Mouse (Mus musculus) lung, embryonic 16.5 days (tissue): ENCODE results near the gene Gm44965. TPM values are rescaled to one million over a fixed set of nuclear protein-coding genes. Genes with fewer than 3 reads are reported as not detected.
"Not testable (repeated sequence)": the region's sequence is repeated elsewhere in the genome, so short reads cannot be mapped to it uniquely, and the experiment has no call there.

ENCODE experiments used
- ATAC-seq: fragments of 200-750 bp; cut with Nextera tagmentation; 2 replicates; pipeline ENCODE4 v1.8.0; 2017; ENCODE audit warnings: low read depth, mild to moderate bottlenecking, moderate library complexity
- H3K27ac ChIP-seq: fragments of 300-500 bp; sonication (generic); 2 replicates; pipeline ENCODE4 v1.5.1; 2014; ENCODE audit warnings: mild to moderate bottlenecking, control low read depth, low read length
- H3K27me3 ChIP-seq: fragments of 300-500 bp; sonication (generic); 2 replicates; pipeline ENCODE4 v1.6.1; 2014; ENCODE audit warnings: low read depth, low read length, mixed read lengths; ENCODE audit not compliant: control insufficient read depth, insufficient read depth
- H3K36me3 ChIP-seq: fragments of 300-500 bp; sonication (generic); 2 replicates; pipeline ENCODE4 v1.6.1; 2014; ENCODE audit warnings: low read length; ENCODE audit not compliant: control insufficient read depth, insufficient read depth
- H3K4me1 ChIP-seq: fragments of 300-500 bp; sonication (generic); replicated peaks from 2 replicates; pipeline ENCODE4 v1.6.1; 2014; ENCODE audit warnings: low read length, mixed read lengths; ENCODE audit not compliant: control insufficient read depth, insufficient read depth
- H3K4me2 ChIP-seq: fragments of 300-500 bp; sonication (generic); 2 replicates; pipeline ENCODE4 v1.6.1; 2014; ENCODE audit warnings: low read depth, low read length, control low read depth
- H3K4me3 ChIP-seq: fragments of 300-500 bp; sonication (generic); 2 replicates; pipeline ENCODE4 v1.5.1; 2014; ENCODE audit warnings: mild to moderate bottlenecking, low read length, control low read depth
- H3K9ac ChIP-seq: fragments of 300-500 bp; sonication (generic); 2 replicates; pipeline ENCODE4 v1.6.1; 2014; ENCODE audit warnings: low read length, control low read depth
- H3K9me3 ChIP-seq: fragments of 300-500 bp; sonication (generic); 2 replicates; pipeline ENCODE4 v1.6.1; 2016; ENCODE audit warnings: low read length; ENCODE audit not compliant: control insufficient read depth
- WGBS: fragments of 180-500 bp; shearing (Covaris S2); extraction: QIAGEN DNeasy Blood & Tissue Kit; methylation state at CpG from one replicate; pipeline ENCODE4 v1.1.7; 2014; 5-methylcytosine and 5-hydroxymethylcytosine counted together
- polyA plus RNA-seq: library from polyadenylated mRNA; unstranded; fragments of >200 nt; fragmentation: Nextera tagmentation; extraction: Ambion mirVana; gene quantifications from 2 replicates; pipeline ENCODE4 v1.2.1, GENCODE M21; 2015

Gm44965 gene
- polyA plus RNA-seq, 1 experiment from 2014 or later = not detected

- no peak overlapping the region for H3K27ac ChIP-seq
- no peaks in the 10 kb centered on the region for H3K27me3 ChIP-seq
- no peaks in the 10 kb centered on the region for H3K4me1 ChIP-seq
- H3K9ac ChIP-seq = no peak overlapping the region
- H3K4me3 ChIP-seq = no peak overlapping the region
- no peak for ATAC-seq
- 51% methylated on average over 7 of the region's 7 CpGs for WGBS
- no peaks in the 10 kb centered on the region for H3K9me3 ChIP-seq
- no peak overlapping the region for H3K4me2 ChIP-seq
- peaks cover 2% of the 10 kb centered on the region; the same call in 1 of the 2 replicates for H3K36me3 ChIP-seq
These were observed 15.8 kb downstream of the Gm44965 start for GRCm38 (mm10) chr6:48609512-48609911.

- no peak for ATAC-seq
- H3K36me3 ChIP-seq = peaks cover 2% of the 10 kb centered on the region; the same call in 1 of the 2 replicates
- no peak overlapping the region for H3K4me2 ChIP-seq
- no peak overlapping the region for H3K4me3 ChIP-seq
- H3K4me1 ChIP-seq = no peaks in the 10 kb centered on the region
- no peak overlapping the region for H3K9ac ChIP-seq
- WGBS = 42% methylated on average over 3 of the region's 3 CpGs
- H3K27ac ChIP-seq = no peak overlapping the region
- H3K27me3 ChIP-seq = no peaks in the 10 kb centered on the region
- no peaks in the 10 kb centered on the region for H3K9me3 ChIP-seq
These were observed 16.9 kb downstream of the Gm44965 start for GRCm38 (mm10) chr6:48610657-48611056.

- no peaks in the 10 kb centered on the region for H3K4me1 ChIP-seq
- H3K9me3 ChIP-seq = no peaks in the 10 kb centered on the region
- peaks cover 2% of the 10 kb centered on the region; the same call in 1 of the 2 replicates for H3K36me3 ChIP-seq
- ATAC-seq = no peak
- WGBS = 77% methylated on average over 4 of the region's 4 CpGs
- no peaks in the 10 kb centered on the region for H3K27me3 ChIP-seq
- H3K4me2 ChIP-seq = no peak overlapping the region
- no peak overlapping the region for H3K27ac ChIP-seq
- no peak overlapping the region for H3K4me3 ChIP-seq
- no peak overlapping the region for H3K9ac ChIP-seq
These were observed 19.7 kb downstream of the Gm44965 start for GRCm38 (mm10) chr6:48613464-48613863.

- Histone ChIP-seq H3K9me3 (no peaks in the 10 kb centered on the region), H3K27me3 (no peaks in the 10 kb centered on the region), H3K4me3 (no peak overlapping the region), H3K36me3 (peaks cover 10% of the 10 kb centered on the region), H3K4me1 (no peaks in the 10 kb centered on the region), H3K4me2 (no peak overlapping the region), H3K9ac (no peak overlapping the region), H3K27ac (no peak overlapping the region)
- 86% methylated on average over 5 of the region's 5 CpGs for WGBS
- no peak for ATAC-seq
These were observed 21.0 kb downstream of the Gm44965 start for GRCm38 (mm10) chr6:48614756-48615155.

GRCm38 (mm10) chr6:48620031-48620430 lies 26.3 kb downstream of the Gm44965 start:
- Histone ChIP-seq H3K4me3 (no peak overlapping the region), H3K36me3 (peaks cover 16% of the 10 kb centered on the region), H3K9ac (no peak overlapping the region), H3K9me3 (no peaks in the 10 kb centered on the region), H3K4me1 (no peaks in the 10 kb centered on the region), H3K4me2 (no peak overlapping the region), H3K27ac (no peak overlapping the region), H3K27me3 (no peaks in the 10 kb centered on the region)
- 90% methylated on average over 30 of the region's 30 CpGs for WGBS
- ATAC-seq = no peak

GRCm38 (mm10) chr6:48622186-48622843 lies 28.6 kb downstream of the Gm44965 start:
- not testable (repeated sequence) for H3K27ac ChIP-seq, H3K9ac ChIP-seq, H3K4me2 ChIP-seq, H3K9me3 ChIP-seq, H3K27me3 ChIP-seq, H3K4me1 ChIP-seq, H3K4me3 ChIP-seq, ATAC-seq
- H3K36me3 ChIP-seq = peaks cover 16% of the 10 kb centered on the region
- WGBS = 80% methylated on average over 8 of the region's 8 CpGs

GRCm38 (mm10) chr6:48623460-48623859 lies 29.7 kb downstream of the Gm44965 start:
- Histone ChIP-seq H3K36me3 (peaks cover 16% of the 10 kb centered on the region), H3K4me2 (no peak overlapping the region), H3K4me3 (no peak overlapping the region), H3K9ac (no peak overlapping the region), H3K27ac (no peak overlapping the region), H3K4me1 (peaks cover 8% of the 10 kb centered on the region), H3K9me3 (no peaks in the 10 kb centered on the region), H3K27me3 (peaks cover 20% of the 10 kb centered on the region)
- ATAC-seq = no peak
- 40% methylated on average over 1 of the region's 1 CpGs for WGBS

- H3K4me1 ChIP-seq = peaks cover 17% of the 10 kb centered on the region
- no peaks in the 10 kb centered on the region for H3K9me3 ChIP-seq
- no peak for ATAC-seq
- H3K4me3 ChIP-seq = peak within 1 kb of the TSS; percentile 54
- H3K4me2 ChIP-seq = peak within 1 kb of the TSS; percentile 79
- peak within 1 kb of the TSS; percentile 64 for H3K9ac ChIP-seq
- no peaks in the 10 kb centered on the region for H3K36me3 ChIP-seq
- no peak within 1 kb of the TSS for H3K27ac ChIP-seq
- peaks cover 39% of the 10 kb centered on the region for H3K27me3 ChIP-seq
- 34% methylated on average over 8 of the region's 8 CpGs for WGBS
These were observed 32.7 kb downstream of the Gm44965 start, which contains the start of gene AI854703 for GRCm38 (mm10) chr6:48626464-48626863. AI854703 (plus strand) TSS chr6:48626764.

- Histone ChIP-seq H3K36me3 (no peaks in the 10 kb centered on the region), H3K4me1 (peaks cover 17% of the 10 kb centered on the region), H3K9me3 (no peaks in the 10 kb centered on the region), H3K27ac (no peak overlapping the region), H3K4me2 (peak overlapping the region; percentile 79), H3K4me3 (peak overlapping the region; percentile 54), H3K9ac (peak overlapping the region; percentile 64), H3K27me3 (peaks cover 39% of the 10 kb centered on the region)
- ATAC-seq = peak; percentile 61
- under 1% methylated on average over 32 of the region's 32 CpGs for WGBS
These were observed 33.2 kb downstream of the Gm44965 start for GRCm38 (mm10) chr6:48626984-48627383.
